Mouse (Mus musculus): Measurements from ENCODE around the gene Syt5.

Syt5 gene

DNA sequence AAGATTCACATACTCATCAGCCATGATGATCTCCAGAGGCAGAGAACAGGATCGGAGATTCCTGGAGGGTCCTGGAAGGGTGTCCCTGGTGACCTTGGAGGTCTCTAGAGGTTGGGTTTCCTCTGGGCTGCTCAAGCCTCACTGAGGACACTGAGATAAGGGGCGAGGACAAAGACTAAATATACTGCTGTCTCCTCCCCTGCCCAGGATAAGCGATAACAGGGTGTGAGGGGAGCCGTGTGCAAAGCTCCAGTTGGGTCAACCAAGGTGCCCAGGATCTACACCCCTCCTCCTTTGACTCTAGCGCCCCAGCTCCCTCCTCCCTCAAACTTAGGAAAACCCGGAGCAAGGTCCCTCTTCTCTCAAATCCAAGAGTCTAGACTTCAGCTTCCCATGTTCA lies 25.0 kb downstream of the Syt5 start:
- no peak for DNase-seq

DNA sequence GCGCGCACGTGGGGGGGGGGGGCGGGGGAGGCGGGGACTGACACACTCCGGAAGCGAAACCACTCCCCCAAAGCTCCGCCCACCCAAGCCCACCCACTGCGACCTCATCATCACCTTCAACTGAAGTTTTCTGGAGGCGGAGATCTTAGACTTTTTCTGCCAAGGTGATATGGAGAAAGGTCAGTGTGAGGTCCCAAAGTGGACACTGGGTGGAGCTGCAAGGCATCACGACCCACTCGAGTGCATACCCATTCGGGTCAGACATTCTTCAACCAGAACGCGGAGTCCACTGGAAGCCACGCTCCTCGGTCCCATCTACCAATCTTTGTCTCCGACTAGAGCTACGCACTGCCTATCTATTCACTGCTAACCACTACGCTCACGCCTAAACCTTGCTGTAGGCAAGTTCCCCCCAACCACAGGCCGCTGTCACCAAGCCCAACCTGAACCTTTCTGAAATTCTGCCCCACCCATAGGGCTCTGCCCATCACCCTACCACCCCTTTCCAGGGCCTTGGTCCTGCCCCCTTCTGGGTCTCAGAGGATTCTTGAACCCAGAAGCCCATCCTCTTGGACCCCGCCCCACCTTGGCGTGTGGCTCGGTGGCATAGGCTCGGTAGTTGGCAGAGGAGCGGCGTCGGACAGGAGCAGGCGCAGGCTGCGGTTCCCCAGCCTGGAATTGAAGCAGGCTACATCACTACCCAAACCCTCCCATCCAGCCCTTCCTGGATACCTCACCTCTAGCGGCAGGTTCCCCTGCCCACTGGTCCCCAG lies 25.9 kb downstream of the Syt5 start:
- no peak for DNase-seq

DNA sequence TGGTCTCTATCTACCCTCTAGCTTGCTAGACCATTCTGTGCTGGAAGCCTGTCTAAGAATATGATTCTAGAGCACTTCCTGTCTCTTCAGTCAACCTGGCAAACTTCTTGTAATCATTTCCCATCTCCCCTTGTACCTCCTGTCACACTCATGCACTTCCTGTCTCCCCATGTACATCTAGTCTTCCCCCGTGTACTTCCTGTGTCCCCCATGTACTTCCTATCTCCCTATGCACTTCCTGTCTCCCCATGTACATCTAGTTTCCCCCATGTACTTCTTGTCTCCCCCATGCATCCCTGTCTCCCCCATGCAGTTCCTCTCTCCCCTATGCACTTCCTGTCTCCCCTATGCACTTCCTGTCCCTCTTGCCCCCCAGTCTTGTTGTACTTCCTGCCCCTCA lies 28.9 kb downstream of the Syt5 start:
- DNase-seq = no peak

DNA sequence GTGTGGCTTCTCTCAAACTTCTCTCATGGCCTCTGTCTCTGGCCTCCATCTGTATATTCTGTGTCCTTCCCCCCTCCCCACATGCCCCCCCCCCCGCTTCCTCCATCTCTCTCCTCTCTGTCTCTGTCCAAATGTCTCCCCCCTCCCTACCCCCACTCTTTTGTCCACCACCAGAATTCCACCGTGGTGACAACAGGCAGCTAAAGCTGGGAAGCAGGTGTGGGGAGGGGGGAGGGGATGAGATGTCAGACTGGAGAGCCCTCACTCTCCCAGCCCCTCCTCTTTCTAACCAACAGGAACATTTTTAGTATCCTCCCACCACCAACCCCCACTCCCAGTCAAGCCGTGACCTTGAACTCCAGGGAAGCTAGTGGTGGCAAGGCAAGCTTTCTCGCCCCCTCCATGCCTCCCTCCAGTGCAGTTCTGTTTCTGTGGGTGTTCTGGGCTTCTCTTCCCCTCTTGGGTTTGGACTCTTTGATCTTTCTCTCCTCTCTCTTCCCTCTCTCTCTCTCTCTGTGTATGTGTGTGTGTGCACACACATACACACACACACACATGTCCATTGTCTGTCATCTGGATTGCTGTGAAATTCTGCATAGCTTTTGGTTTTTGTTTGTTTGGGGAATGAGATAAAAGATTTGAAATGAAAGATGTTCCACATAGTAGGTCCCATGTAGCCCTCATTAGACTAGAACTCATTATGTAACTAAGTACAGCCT lies 30.9 kb downstream of the Syt5 start, which contains the start of gene Tnnt1:
Gene Tnnt1, minus strand, starts transcription at position 51 of the 719 bp plus-strand sequence.
- no peak for DNase-seq

DNA sequence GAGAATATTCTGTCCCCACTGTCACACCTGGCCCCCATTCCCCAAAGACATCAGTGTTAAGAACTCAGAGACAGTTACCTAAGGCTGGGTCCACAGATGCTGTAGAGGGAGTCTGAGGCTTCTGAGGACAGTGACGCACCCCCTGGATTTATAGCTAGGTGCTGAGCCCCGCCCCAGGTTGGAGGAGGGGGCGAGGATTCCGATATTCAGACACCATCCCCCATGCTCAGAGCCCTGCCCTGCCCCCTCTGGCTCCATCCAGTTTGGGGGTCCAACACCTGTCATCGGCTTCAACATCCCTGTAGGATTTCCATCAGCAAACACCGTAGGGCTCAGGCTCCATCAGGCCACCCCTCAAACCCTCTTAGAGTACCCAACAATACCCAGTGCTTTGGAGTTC lies 31.5 kb downstream of the Syt5 start:
- DNase-seq = no peak

DNA sequence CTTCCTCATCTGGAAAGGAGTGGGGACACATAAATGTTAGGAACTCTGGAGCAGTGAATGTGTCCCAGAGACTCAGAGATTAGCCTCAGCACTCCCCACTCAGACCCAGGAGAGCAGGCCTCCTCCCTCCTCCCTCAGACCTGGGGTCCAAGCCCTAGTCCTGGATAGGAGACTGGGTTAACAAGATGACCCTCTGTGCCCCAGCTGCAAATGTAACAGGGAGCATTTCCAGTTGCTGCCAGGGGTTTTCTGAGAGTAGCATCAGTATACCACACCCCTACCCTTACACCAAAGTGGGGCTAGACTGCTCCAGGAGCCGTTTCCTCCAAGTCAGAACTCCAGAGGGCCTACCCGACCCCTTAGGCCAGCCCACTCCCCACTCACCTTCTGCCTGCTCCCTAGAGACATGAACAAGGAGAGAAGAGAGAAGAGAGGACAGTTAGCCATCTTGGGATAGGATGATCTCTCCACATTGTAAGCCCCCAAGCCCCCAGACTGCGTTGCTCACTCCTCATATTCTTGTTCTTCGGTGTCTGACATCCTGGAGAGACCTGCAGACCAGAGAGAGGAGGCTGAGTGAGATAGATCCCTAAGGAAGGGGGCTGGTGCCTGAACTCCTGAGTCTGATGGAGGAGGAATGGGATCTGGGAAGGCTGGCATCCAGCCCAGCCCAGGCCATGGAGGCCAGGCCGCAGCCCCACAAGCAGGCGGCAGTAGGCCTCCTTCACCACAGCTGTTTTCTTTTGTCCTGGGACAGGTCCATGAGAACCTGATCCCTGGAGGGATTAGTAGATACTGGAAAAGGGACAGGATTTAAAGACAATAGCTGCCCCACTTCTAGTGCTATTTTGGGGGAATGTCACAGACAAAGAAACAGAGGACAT lies 33.3 kb downstream of the Syt5 start:
- peak; percentile 68 for DNase-seq

DNA sequence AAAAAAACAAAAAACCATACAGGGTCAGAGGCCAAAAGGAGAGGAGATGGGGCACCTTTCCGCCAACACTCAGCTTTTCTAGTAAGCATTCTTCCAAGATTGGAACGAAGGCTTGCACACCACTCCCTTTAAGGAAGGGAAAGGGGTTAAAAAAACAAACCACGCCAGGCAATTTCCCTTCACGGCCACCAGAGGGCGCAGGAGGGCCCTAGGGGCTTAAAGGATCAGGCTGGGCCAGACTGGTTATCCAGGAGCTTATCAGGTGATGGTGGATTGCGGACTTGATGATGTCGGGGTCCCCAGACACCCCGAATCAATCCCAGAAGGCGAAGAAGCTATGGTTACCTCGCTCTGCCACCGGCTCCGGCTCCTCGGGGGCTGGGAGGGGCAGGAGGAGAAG lies 34.1 kb downstream of the Syt5 start:
- peak; percentile 56 for DNase-seq

DNA sequence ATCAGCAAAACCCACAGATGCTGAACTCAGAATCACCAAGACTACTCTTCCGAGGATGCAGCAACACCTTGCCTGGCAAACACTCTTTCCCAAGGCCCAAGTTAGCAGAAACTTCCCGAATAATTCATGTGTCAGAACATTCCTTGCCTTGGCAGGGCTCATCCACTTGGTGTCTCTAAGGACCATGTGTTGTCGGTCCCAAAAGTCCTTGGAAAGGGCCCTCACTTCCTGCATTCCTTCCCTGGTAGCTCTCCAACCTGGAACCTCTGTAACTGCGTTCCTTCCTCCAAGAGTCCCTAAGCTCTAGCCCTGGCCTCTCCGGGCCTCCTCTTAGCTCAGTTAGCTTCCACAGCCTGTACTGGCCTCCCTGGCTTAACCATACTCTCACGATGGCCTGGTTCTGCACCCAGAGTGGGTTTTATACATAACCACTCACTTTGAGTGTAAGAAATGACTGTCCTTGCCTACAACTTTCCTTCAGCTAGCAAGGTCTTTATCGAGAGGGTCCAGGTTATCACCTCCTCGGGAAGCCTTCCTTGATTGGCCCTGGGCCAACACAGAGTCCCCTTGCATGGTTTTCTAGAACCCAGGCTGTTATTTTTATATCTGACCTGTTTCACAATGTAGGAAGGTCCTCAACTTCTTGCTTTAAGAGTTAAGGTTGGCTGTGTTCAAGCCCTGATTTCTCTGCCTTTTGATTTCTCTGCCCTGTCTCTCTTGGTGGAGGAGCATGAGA lies 35.7 kb downstream of the Syt5 start:
- no peak for DNase-seq

DNA sequence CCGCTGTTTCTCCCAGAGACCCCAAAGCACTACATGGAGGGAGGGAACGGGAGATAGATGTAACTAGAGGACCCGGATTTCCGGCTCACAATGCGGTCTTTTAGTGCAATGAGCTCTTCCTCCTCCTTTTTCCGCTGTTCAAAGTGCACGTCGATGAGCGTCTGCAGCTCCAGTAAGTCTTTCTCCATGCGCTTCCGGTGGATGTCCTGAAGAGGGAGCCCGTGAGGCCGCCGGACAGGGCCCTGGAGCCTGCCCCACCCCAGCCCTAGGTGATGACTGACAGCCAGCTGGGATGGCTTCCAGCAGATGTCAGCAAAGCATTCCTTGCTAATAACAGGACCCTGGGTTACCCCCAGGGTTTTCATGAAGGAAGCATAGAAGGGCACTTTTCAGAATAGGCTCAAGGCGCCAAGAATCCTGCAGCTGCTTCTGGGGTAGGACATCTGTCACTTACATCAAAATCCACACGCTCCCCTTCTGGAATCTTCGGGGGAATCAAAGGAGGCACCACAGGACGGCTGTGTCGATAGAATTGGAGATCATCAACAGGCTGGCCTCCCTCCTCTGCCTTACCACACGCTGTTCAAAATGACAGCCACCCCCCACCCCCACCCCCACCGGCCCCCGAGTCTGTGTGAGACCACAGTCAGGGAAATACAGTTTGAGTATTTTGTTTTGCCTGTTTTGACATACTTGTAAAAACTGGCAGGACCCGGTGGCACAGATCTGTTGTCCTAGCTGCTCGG lies 37.3 kb downstream of the Syt5 start:
- peak; percentile 86 for DNase-seq

DNA sequence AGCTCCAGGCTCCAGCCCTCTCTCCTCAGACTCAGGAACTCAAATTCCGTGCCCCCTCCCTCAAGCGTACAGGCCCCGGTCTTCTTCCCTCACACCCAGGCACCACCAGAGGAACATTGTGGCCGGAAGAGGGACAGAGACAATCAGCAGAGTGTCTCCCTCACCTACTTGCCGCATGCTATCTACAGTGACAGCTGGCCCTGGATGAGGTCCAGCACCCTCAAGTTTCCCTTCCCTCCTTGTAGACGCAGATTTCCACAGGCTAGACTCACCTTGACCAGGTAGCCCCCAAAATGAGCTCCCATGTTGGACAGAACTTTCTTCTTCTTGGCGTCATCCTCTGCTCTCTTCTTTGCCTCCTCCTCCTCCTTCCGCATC lies 38.6 kb downstream of the Syt5 start:
- DNase-seq = no peak

DNA sequence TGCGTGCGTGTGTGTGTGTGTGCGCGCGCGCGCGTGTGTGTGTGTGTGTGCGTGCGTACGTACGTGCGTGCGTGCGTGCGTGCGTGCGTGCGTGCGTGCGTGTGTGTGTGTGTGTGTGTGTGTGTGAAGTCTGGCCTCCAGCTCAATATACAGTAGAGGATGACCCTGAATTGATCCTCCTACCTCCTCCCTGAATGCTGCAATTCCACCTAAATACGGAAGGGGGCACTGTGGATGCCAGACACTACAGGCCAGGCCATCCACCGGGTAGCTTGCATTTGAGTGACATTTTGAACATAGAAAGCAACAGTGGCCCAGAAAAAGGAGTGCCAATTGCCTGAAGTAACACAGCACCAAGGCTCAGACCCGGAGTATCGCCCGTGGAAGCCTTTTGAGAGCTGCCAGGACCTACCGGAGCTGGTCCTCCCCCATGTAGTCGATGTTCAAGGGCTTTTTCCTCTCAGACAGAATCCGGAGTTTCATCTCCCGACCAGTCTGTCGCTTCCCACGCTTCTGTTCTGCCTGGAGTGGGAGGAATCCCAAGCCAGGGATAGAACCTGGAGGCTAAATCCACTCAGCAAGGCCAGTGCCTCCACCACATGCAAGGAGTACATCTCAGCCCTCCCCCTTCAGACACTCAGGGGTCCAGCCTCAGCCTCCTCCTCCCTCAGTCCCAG lies 39.1 kb downstream of the Syt5 start:
- DNase-seq = no peak

DNA sequence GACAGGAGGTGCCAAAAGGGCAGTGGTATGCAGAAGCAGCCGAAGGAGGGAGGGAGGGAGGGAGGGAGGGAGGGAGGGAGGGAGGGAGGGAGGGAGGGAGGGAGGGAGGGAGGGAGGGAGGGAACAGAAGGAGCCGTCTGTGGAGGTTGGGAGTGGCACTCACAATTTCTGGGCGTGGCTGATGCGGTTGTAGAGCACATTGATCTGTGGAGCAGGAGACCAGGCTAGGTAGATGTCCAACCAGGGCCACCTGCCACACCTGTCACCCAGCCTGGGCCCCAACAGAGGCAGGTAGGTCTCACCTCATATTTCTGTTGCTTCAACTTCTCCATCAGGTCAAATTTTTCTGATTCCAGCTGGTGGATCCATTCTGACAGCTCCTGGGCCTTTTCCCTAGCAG lies 40.1 kb downstream of the Syt5 start:
- no peak for DNase-seq

DNA sequence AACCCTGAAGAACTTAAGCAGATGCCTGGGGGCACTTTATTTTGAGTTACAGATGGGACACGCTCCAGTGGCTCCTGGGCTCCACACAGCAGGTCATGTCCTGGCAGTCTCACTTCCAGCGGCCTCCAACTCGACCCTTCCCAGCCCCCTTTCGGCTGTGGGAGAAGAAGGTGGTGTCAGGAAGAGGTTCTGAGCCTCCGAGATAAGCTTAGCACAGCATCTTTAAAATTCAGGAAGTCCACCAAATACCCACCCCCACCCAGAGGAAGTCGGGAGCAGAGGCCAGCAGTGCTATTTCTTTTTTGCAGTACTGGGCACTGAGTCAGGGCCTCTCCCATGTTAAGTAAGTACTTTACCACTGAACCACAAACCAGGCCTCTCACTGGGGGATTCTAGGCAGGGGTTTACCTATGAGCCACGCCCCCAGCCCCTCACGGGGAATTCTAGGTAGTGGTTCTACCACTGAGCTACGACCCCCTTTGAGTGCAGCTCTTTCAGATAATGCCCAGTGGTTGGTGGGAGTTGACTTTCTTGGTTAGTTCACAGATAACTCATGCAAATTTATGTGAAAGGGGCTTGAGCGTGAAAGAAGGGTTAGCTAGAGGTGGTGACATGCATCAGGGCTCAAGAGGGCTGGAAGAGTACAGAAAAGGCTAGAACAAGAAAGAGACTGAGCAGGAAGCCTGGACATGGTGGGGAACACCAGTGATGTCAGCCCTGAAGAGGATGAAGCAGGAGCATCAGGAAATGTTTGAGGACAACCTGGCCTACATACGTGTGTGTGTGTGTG lies 42.5 kb downstream of the Syt5 start:
- DNase-seq = no peak

DNA sequence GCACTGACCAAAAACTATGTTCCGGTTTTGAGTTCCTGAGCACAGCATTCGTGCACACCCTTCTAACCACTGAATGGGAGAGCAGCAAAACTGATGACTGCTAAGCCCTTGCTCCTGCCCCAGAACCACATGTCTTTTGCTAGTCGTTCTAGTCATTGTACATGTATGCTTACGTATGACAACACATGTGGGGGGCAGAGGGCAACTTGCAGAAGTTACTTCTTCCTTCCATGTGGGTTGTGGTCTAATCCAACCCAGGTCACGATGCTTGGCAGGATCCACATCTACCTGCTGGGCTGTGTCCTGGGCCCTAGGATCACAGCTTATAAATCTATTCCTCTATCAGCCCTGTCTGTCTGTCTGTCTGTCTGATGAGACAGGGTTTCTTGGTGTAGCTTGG lies 43.5 kb downstream of the Syt5 start:
- no peak for DNase-seq

DNA sequence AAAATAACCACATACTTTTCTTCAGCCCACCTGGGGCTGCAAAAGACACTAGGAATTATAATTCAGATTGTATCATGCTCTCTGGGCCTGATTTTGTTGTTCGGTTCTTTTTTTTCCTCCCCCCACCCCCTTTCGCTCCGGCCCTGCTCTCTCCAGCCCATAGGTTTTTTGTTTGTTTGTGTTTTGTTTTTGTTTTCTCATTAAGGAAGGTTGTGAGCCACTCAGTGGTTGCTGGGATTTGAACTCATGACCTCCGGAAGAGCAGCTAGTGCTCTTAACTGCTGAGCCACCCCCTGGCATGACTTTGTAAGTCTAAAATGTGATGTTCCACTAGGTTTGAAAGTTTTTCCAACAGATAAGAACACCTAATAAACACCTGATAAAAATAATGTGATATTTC lies 44.2 kb downstream of the Syt5 start:
- no peak for DNase-seq

DNA sequence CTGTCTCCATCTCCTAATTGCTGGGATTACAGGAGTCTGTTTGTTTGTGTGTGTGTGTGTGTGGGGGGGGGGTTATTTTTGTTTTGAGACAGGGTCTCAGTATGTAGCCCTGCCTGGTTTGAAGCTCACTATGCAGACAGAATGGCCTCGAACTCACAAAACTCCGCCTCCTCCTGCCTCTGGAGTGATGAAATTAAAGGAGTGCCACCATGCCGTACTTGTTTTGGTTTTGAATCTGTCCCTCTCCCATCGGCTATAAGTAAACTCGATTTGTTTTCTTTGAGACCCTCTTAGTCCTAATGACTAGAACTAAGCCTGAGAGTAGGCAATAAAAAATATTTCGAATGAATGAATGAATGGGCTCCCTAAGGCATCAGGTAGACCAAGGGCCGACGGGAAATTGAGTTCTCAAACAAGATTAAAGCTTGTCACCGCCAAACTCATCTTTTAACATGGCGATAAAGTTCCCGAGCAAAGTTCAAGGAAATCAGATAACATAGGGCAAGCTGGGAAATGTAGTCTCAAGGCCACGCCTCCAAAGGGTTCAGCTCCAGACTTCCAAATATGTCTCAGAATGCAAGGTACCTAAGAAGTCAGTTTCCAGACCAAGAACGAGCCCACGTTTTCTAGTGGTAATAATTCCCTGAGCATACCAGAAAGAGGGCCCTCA lies 44.8 kb downstream of the Syt5 start:
- DNase-seq = no peak

DNA sequence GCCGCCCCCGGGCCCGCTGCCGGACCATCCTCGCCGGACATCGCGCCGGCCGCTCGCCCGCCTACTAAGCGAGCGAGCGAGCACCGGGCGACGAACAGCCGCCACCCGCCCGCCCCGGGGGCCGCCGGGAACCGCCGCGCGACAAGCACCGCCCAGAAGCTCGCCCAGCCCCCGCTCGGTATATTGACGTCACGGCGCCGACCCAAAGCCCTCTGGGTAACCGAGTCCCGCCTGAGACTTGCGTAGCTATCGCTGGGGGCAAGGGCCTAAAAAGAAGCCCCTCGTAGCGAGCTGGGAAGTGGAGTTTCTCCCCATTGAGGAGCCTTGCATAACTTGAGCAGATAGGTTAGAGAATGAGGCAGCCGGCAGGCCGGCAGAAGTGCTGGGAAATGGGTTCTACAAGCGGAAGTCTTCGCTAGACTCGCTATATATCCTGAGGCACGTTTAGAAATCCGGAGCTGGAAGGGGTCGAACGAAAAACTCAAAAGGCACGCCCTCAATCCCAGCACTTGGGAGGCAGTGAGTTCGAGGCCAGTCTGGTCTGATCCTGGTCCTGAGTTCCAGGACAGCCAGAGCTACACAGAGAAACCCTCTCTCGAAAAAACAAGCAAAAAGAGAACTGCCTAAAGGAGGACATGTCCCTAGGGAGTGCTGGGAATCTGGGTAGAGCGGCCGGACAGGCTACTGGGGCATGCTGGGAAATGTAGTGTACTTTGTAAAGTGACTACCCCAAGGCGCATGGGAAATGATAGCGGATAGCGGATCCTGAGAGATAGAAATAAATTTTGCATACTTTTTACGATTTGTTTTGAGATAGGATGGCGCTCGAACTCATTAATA lies 45.6 kb downstream of the Syt5 start, which contains the start of gene Ppp1r12c:
Gene Ppp1r12c, minus strand, starts transcription at position 123 of the 840 bp plus-strand sequence.
- peak; percentile 98 for DNase-seq

DNA sequence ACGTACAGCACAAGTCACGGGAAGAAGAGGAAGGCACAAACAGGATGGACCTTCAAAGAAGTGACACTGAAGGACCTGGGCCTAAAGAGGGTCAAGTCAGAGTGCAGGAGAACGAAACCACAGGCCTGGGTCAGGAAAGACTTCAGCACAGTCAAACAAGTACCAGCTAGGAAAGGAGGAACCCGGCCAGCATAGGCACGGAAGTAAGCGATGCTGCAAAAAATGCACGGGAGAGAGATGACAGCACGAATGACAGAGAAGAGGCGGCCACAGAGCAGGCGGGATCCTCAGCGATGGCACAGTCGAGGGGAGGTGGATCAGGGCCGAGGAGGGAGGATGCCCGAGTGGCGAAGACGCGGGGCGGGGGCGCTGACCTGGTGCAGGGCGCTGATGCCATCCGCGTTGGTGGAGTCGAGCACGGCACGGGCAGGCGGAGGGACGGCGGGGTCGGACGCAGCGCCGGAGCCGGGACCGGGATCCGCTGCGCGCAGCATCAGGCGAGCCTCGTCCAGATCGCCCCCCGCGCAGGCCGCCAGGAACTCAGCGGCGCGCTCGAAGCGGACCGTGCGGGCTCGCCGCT lies 46.4 kb downstream of the Syt5 start:
- peak; percentile 66 for DNase-seq

DNA sequence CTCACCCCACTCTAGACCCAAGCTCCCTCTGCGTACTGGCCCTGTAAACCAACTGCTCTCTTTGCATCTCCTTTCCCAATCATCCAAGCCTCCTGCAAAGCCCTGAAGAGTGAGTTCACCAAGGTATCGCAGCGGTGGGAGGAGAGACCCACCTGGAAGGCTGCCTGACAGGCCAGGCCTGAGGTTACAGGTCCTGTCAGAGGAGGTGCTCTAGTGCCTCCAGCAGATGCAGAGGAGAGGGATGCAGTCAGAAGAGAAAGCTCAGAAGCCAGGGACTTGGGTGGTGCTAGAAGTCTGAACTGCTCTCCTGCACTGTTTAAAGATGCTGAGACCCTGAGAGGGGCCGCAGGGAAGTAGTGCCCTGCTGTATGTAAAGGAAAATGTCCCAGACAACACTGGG lies 48.3 kb downstream of the Syt5 start:
- DNase-seq = no peak
